Mouse (Mus musculus) MEL (cell line): Measurements from ENCODE around the gene Borcs5.

Source experiments
- CTCF ChIP-seq, 3 experiments: IDR thresholded peaks in 2 of 3; conservative IDR thresholded peaks in 1 of 3; 2 replicates each; pipeline ENCODE4 v1.5.1; 2011 to 2012; ENCODE audit warnings: low read length in 3 of 3, low read depth in 2 of 3, mild to moderate bottlenecking in 2 of 3, improper control_type of control experiment in 1 of 3, inconsistent platforms in 1 of 3, mixed read lengths in 1 of 3, moderate library complexity in 1 of 3; ENCODE audit not compliant: control insufficient read depth in 1 of 3, insufficient read depth in 1 of 3, poor library complexity in 1 of 3, severe bottlenecking in 1 of 3
- EP300 ChIP-seq, 2 experiments: IDR thresholded peaks; 2 replicates each; pipeline ENCODE4 v1.6.1; 2011; ENCODE audit warnings: improper control_type of control experiment in 2 of 2, low read length in 2 of 2, low read depth in 1 of 2, mild to moderate bottlenecking in 1 of 2
- GABPA ChIP-seq: IDR thresholded peaks from 2 replicates; pipeline ENCODE4 v1.6.1; 2012; ENCODE audit warnings: low read depth, mild to moderate bottlenecking, inconsistent platforms, low read length, improper control_type of control experiment, moderate library complexity
- SMC3 ChIP-seq: IDR thresholded peaks from 2 replicates; pipeline ENCODE4 v1.6.1; 2011; ENCODE audit warnings: low read depth, low read length, improper control_type of control experiment

DNA sequence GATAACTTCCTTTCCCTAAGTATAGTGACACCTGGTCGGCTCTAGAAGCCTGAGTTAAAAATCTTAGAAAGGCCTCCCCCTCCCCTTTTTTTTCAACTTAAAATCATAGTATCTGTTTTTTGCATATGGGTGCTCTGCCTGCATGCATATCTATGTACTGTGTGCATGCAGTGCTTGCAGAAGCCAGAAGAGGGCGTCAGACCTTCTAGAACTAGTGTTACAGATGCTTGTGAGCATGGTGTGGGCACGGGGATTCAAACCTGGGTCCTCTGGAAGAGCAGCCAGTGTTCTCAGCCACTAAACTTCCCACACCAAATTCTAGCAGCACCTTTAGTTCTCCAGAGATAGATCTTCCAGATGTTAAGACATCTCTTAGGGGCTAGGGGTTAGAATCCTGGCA lies 21.7 kb upstream of the Borcs5 start:
- no peak for TF ChIP-seq SMC3
- TF ChIP-seq EP300 (IDR thresholded peaks at IDR 0.05; ENCODE audit: low read depth in 1 of 2, low read length in 2 of 2), result no peak
- TF ChIP-seq CTCF (IDR thresholded peaks at IDR 0.05 in 2 of 3, conservative IDR thresholded peaks at IDR 0.05 in 1 of 3; ENCODE audit: control insufficient read depth in 1 of 3, insufficient read depth in 1 of 3, low read depth in 2 of 3, low read length in 3 of 3, poor library complexity in 1 of 3, severe bottlenecking in 1 of 3), result no peak
- no peak for TF ChIP-seq GABPA
